Mouse (Mus musculus): Measurements from ENCODE around the gene Cited4. TPM values are rescaled to one million over a fixed set of nuclear protein-coding genes. Genes with fewer than 3 reads are reported as not detected.

Cited4 gene
- polyA plus RNA-seq, 2 experiments, result 2.7 to 4.1 TPM

DNA sequence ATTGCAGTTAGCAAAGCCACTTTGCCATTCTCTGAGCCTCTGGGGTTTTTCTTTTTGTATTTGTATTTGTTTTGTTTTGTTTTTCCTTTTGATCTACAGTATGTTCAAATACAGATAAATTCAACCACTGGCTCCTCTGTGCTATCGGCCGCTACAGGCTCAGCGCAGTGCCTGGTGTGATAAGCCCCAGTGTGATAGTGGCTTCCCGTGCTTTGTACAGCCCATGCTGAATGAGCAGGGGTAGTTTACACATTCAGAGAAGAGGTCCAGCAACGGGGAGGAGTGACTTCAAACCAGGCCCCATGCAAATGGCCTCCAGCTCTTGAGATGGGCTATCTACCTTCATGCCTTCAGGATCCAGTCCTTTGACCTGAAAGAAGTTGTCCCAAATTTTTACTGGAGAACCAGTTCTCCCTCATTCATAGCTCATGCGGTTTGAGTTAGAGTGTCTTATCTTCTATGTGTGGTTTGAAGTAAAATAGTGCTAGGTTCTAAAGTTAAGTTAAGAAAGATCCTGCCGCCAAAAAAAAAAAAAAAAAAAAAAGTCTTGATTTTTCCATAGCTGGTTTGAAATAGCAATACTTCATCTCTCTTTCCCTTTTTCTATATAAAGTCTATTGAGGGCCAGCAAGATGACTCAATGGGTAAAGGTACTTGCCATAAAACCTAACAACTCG, 8.5 kb downstream of the Cited4 start:
- no peaks in the 10 kb centered on the region for H3K36me3 ChIP-seq (ENCODE audit: control insufficient read depth, insufficient read depth, low read length)
- DNase-seq (ENCODE audit: low spot score) (no peak), ATAC-seq (ENCODE audit: low FRiP score, low read depth) (no peak)
- H3K9ac ChIP-seq (ENCODE audit: low read depth, low read length, severe bottlenecking), result no peak overlapping the region
- no peak overlapping the region for H3K4me2 ChIP-seq (replicated peaks; ENCODE audit: low read depth, low read length, severe bottlenecking)
- no peak overlapping the region for H3K4me3 ChIP-seq (replicated peaks; ENCODE audit: low read length)
- H3K9me3 ChIP-seq (ENCODE audit: control insufficient read depth, low read length), result no peaks in the 10 kb centered on the region
- no peaks in the 10 kb centered on the region for H3K4me1 ChIP-seq (ENCODE audit: control insufficient read depth, insufficient read depth, low read length)
- 77% methylated on average over 8 of the region's 8 CpGs for WGBS
- no peaks in the 10 kb centered on the region for H3K27me3 ChIP-seq (ENCODE audit: control insufficient read depth, insufficient read depth, low read length)
- TF ChIP-seq POLR2A (IDR thresholded peaks at IDR 0.05; ENCODE audit: borderline replicate concordance, extremely low read depth, insufficient read depth, insufficient read length), result no peak
- H3K27ac ChIP-seq (replicated peaks; ENCODE audit: low read depth, low read length), result no peak overlapping the region

DNA sequence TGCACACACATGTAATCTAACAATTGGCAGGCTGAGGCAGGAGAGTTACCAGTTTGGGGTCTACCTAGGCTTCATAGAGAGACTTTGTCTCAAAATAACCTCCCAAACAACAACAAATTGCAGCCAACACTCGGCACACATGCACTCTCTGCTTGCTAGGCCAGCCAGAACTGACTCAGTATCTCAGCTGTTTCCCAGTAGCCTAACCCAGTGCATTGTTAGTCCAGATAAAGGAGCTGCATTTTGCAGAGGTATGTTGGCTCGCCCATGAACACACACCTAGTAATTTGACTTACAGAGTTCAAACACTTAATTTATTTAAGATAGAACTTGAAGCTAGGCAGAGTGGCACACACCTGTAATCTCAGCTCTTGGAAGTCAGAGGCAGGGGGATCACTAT, 9.3 kb downstream of the Cited4 start:
- Histone ChIP-seq H3K4me2 (replicated peaks; ENCODE audit: low read depth, low read length, severe bottlenecking) (no peak overlapping the region), H3K9me3 (ENCODE audit: control insufficient read depth, low read length) (no peaks in the 10 kb centered on the region), H3K4me3 (replicated peaks; ENCODE audit: low read length) (no peak overlapping the region), H3K27ac (replicated peaks; ENCODE audit: low read depth, low read length) (no peak overlapping the region), H3K27me3 (ENCODE audit: control insufficient read depth, insufficient read depth, low read length) (no peaks in the 10 kb centered on the region), H3K36me3 (ENCODE audit: control insufficient read depth, insufficient read depth, low read length) (no peaks in the 10 kb centered on the region), H3K4me1 (ENCODE audit: control insufficient read depth, insufficient read depth, low read length) (no peaks in the 10 kb centered on the region), H3K9ac (ENCODE audit: low read depth, low read length, severe bottlenecking) (no peak overlapping the region)
- no peak for ATAC-seq (ENCODE audit: low FRiP score, low read depth)
- TF ChIP-seq POLR2A (IDR thresholded peaks at IDR 0.05; ENCODE audit: borderline replicate concordance, extremely low read depth, insufficient read depth, insufficient read length), result no peak
- 56% methylated on average over 2 of the region's 2 CpGs for WGBS
- no peak for DNase-seq (ENCODE audit: low spot score)

DNA sequence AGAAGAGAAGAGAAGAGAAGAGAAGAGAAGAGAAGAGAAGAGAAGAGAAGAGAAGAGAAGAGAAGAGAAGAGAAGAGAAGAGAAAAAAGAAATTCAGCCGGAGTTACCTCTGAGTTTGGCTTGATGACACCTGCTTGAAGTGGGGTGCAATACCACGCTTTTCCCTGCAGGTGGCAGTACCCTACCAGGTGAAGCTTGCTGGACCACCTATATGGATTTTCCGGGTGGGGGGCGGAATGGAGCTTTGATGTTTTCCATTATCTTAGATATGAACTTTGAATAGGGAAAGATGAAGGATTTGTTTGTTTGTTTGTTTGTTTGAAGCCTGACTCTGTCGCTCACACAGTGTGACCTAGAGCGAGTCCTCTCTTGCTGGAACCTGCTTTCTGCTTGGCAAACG, 14.6 kb downstream of the Cited4 start:
- no peak overlapping the region for H3K27ac ChIP-seq (replicated peaks; ENCODE audit: low read depth, low read length)
- no peak overlapping the region for H3K4me3 ChIP-seq (replicated peaks; ENCODE audit: low read length)
- TF ChIP-seq POLR2A (IDR thresholded peaks at IDR 0.05; ENCODE audit: borderline replicate concordance, extremely low read depth, insufficient read depth, insufficient read length), result no peak
- no peaks in the 10 kb centered on the region for H3K27me3 ChIP-seq (ENCODE audit: control insufficient read depth, insufficient read depth, low read length)
- H3K36me3 ChIP-seq (ENCODE audit: control insufficient read depth, insufficient read depth, low read length), result no peaks in the 10 kb centered on the region
- H3K9me3 ChIP-seq (ENCODE audit: control insufficient read depth, low read length), result no peaks in the 10 kb centered on the region
- no peak overlapping the region for H3K4me2 ChIP-seq (replicated peaks; ENCODE audit: low read depth, low read length, severe bottlenecking)
- WGBS, result 54% methylated on average over 7 of the region's 7 CpGs
- no peak overlapping the region for H3K9ac ChIP-seq (ENCODE audit: low read depth, low read length, severe bottlenecking)
- DNase-seq (ENCODE audit: low spot score), result peak; percentile 26
- no peak for ATAC-seq (ENCODE audit: low FRiP score, low read depth)
- H3K4me1 ChIP-seq (ENCODE audit: control insufficient read depth, insufficient read depth, low read length), result no peaks in the 10 kb centered on the region

DNA sequence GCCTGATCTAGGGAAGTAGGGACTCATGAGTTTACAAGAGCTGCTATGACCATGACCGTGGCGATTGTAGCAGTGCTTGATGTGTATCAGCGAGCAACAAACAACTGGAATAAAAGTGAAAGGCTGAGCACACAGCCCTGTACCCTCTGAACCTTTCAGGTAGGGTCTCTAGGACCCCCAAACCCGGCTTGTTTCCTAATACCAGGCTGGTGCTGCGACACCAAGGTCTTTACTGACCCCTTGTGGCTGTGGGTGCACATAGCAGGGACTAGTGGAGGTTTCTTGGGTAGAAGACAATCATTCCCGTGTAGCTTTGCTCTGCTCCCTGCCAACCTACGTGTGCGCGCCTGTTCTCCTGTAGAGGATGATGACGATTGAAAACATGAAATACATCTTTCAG, 15.8 kb downstream of the Cited4 start:
- H3K9ac ChIP-seq (ENCODE audit: low read depth, low read length, severe bottlenecking), result no peak overlapping the region
- no peaks in the 10 kb centered on the region for H3K27me3 ChIP-seq (ENCODE audit: control insufficient read depth, insufficient read depth, low read length)
- no peak for TF ChIP-seq POLR2A (IDR thresholded peaks at IDR 0.05; ENCODE audit: borderline replicate concordance, extremely low read depth, insufficient read depth, insufficient read length)
- DNase-seq (ENCODE audit: low spot score), result peak; percentile 24
- H3K36me3 ChIP-seq (ENCODE audit: control insufficient read depth, insufficient read depth, low read length), result no peaks in the 10 kb centered on the region
- ATAC-seq (ENCODE audit: low FRiP score, low read depth), result no peak
- no peak overlapping the region for H3K27ac ChIP-seq (replicated peaks; ENCODE audit: low read depth, low read length)
- no peaks in the 10 kb centered on the region for H3K4me1 ChIP-seq (ENCODE audit: control insufficient read depth, insufficient read depth, low read length)
- no peaks in the 10 kb centered on the region for H3K9me3 ChIP-seq (ENCODE audit: control insufficient read depth, low read length)
- no peak overlapping the region for H3K4me3 ChIP-seq (replicated peaks; ENCODE audit: low read length)
- WGBS, result 37% methylated on average over 10 of the region's 10 CpGs
- H3K4me2 ChIP-seq (replicated peaks; ENCODE audit: low read depth, low read length, severe bottlenecking), result no peak overlapping the region

DNA sequence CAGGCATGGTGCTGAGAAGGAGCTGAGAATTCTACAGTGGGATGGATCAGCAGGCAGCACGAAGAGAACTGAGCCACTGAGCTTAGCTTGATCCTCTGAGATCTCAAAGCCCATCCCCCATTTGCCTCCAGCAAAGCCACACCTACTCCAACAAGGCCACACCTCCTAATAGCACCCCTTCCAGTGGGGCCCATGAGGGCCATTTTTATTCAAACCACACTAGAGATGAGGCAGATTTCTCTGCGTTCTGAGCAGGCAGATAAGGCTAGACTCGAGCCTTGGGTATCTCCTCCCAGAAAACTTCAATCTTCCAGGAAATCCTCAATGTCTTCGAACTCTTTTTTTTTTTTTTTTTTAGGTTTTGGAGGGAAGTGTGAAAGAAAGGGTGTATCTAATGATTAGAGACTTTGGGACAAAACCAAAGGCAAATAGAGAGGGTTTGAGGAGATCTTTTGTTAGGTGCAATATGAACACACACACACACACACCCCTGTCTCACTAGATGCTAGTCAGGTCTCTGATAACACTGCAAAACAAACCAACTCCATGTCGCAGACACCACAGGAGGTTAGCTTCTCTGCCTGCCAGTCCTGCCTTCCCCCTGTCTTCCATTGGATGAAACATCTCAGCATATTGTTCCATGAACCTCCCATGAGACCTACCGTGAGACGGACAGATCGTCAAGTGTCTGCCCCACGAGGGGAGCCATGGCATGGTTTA, 17.1 kb downstream of the Cited4 start:
- H3K27me3 ChIP-seq (ENCODE audit: control insufficient read depth, insufficient read depth, low read length), result no peaks in the 10 kb centered on the region
- H3K4me1 ChIP-seq (ENCODE audit: control insufficient read depth, insufficient read depth, low read length), result no peaks in the 10 kb centered on the region
- TF ChIP-seq POLR2A (IDR thresholded peaks at IDR 0.05; ENCODE audit: borderline replicate concordance, extremely low read depth, insufficient read depth, insufficient read length), result no peak
- ATAC-seq (ENCODE audit: low FRiP score, low read depth), result no peak
- no peak overlapping the region for H3K4me2 ChIP-seq (replicated peaks; ENCODE audit: low read depth, low read length, severe bottlenecking)
- no peak for DNase-seq (ENCODE audit: low spot score)
- no peak overlapping the region for H3K4me3 ChIP-seq (replicated peaks; ENCODE audit: low read length)
- no peaks in the 10 kb centered on the region for H3K36me3 ChIP-seq (ENCODE audit: control insufficient read depth, insufficient read depth, low read length)
- H3K9me3 ChIP-seq (ENCODE audit: control insufficient read depth, low read length), result no peaks in the 10 kb centered on the region
- WGBS, result 60% methylated on average over 9 of the region's 9 CpGs
- H3K27ac ChIP-seq (replicated peaks; ENCODE audit: low read depth, low read length), result no peak overlapping the region
- H3K9ac ChIP-seq (ENCODE audit: low read depth, low read length, severe bottlenecking), result no peak overlapping the region

Data from limb, embryonic 14.5 days (tissue).